Mouse (Mus musculus): ENCODE data around the gene Emc9. TPM values are rescaled to one million over a fixed set of nuclear protein-coding genes. Genes with fewer than 3 reads are reported as not detected.

The Emc9 gene
- total RNA-seq, 2 experiments from 2014 or later = 50.2 to 54.6 TPM

GRCm38 (mm10) chr14:55591331-55591891, 6.3 kb upstream of the Emc9 start, which contains the start of gene Rnf31:
Gene Rnf31, plus strand, starts transcription at chr14:55591708.
- peak; percentile 84 to 90 for DNase-seq (ENCODE audit: low spot score in 2 of 2)

- DNase-seq (ENCODE audit: low spot score in 2 of 2) = peak; percentile 85 to 89
Observed at GRCm38 (mm10) chr14:55590748-55591330, 5.7 kb upstream of the Emc9 start, which contains the start of gene Psme2. Gene Psme2, minus strand, starts transcription at chr14:55591113.

- no peak for DNase-seq (ENCODE audit: low spot score in 2 of 2)
Observed at GRCm38 (mm10) chr14:55589771-55590448, 4.8 kb upstream of the Emc9 start.

- no peak for DNase-seq (ENCODE audit: low spot score in 2 of 2)
Observed at GRCm38 (mm10) chr14:55589271-55589670, 4.2 kb upstream of the Emc9 start.

GRCm38 (mm10) chr14:55586149-55586548, 1.0 kb upstream of the Emc9 start:
- DNase-seq (ENCODE audit: low spot score in 2 of 2) = no peak

- no peak for DNase-seq (ENCODE audit: low spot score in 2 of 2)
Observed at GRCm38 (mm10) chr14:55585566-55585960, 461 bp upstream of the Emc9 start.

GRCm38 (mm10) chr14:55584303-55584701, 800 bp downstream of the Emc9 start:
- no peak for DNase-seq (ENCODE audit: low spot score in 2 of 2)

- DNase-seq (ENCODE audit: low spot score in 2 of 2) = no peak
Observed at GRCm38 (mm10) chr14:55581981-55582681, 3.0 kb downstream of the Emc9 start.

- no peak for DNase-seq (ENCODE audit: low spot score in 2 of 2)
Observed at GRCm38 (mm10) chr14:55580731-55581130, 4.4 kb downstream of the Emc9 start.

- no peak for DNase-seq (ENCODE audit: low spot score in 2 of 2)
Observed at GRCm38 (mm10) chr14:55579511-55580496, 5.3 kb downstream of the Emc9 start.

GRCm38 (mm10) chr14:55578668-55579269, 6.3 kb downstream of the Emc9 start:
- peak in 1 of 2 experiments; percentile 27 for DNase-seq (ENCODE audit: low spot score in 2 of 2)

- DNase-seq (ENCODE audit: low spot score in 2 of 2) = peak; percentile 79 to 85
Observed at GRCm38 (mm10) chr14:55577871-55578667, 7.0 kb downstream of the Emc9 start, which contains the start of gene Psme1. Gene Psme1, plus strand, starts transcription at chr14:55578123.

- no peak for DNase-seq (ENCODE audit: low spot score in 2 of 2)
Observed at GRCm38 (mm10) chr14:55576376-55576775, 8.7 kb downstream of the Emc9 start.

- no peak for DNase-seq (ENCODE audit: low spot score in 2 of 2)
Observed at GRCm38 (mm10) chr14:55575711-55576110, 9.4 kb downstream of the Emc9 start.

- DNase-seq (ENCODE audit: low spot score in 2 of 2) = no peak
Observed at GRCm38 (mm10) chr14:55575302-55575701, 9.8 kb downstream of the Emc9 start, which contains the start of gene Fitm1. Gene Fitm1, plus strand, starts transcription at chr14:55575617.

- DNase-seq (ENCODE audit: low spot score in 2 of 2) = no peak
Observed at GRCm38 (mm10) chr14:55571760-55572159, 13.3 kb downstream of the Emc9 start.

- no peak for DNase-seq (ENCODE audit: low spot score in 2 of 2)
Observed at GRCm38 (mm10) chr14:55570588-55570987, 14.5 kb downstream of the Emc9 start.

- no peak for DNase-seq (ENCODE audit: low spot score in 2 of 2)
Observed at GRCm38 (mm10) chr14:55567496-55567895, 17.6 kb downstream of the Emc9 start.

GRCm38 (mm10) chr14:55565748-55566147, 19.4 kb downstream of the Emc9 start:
- no peak for DNase-seq (ENCODE audit: low spot score in 2 of 2)
